Mouse (Mus musculus) adrenal gland, postnatal 4 days (tissue): ENCODE measurements around the gene Rgl2. TPM values are rescaled to one million over a fixed set of nuclear protein-coding genes. Genes with fewer than 3 reads are reported as not detected.
"Not testable (repeated sequence)": the region's sequence is repeated elsewhere in the genome, so short reads cannot be mapped to it uniquely, and the experiment has no call there.

ENCODE experiments used
- DNase-seq, 2 experiments: peaks; one replicate each; pipeline ENCODE4 v3.0.0; 2021 to 2022; ENCODE audit warnings: low spot score in 2 of 2, mixed read lengths in 2 of 2
- total RNA-seq, 2 experiments: library from RNA; stranded (reverse); gene quantifications; 2 replicates each; pipeline ENCODE4 v1.2.3; 2021

The Rgl2 gene
- total RNA-seq, 2 experiments from 2014 or later = 87.9 to 94.5 TPM

GRCm38 (mm10) chr17:33947430-33948089 is 18.2 kb downstream of the Rgl2 start:
- DNase-seq = no peak

- no peak for DNase-seq
Observed at GRCm38 (mm10) chr17:33948090-33948904, 19.0 kb downstream of the Rgl2 start.

GRCm38 (mm10) chr17:33948905-33949537 is 19.7 kb downstream of the Rgl2 start:
- DNase-seq = no peak

- DNase-seq = no peak
Observed at GRCm38 (mm10) chr17:33950131-33950625, 20.8 kb downstream of the Rgl2 start.

- peak; percentile 57 to 70 for DNase-seq
Observed at GRCm38 (mm10) chr17:33951021-33951946, 21.9 kb downstream of the Rgl2 start, which contains the start of gene B3galt4. B3galt4 (minus strand) TSS chr17:33951488.

- not testable (repeated sequence) for DNase-seq
Observed at GRCm38 (mm10) chr17:33952015-33952414, 22.7 kb downstream of the Rgl2 start.

GRCm38 (mm10) chr17:33952879-33953278 is 23.5 kb downstream of the Rgl2 start:
- DNase-seq = no peak

- no peak for DNase-seq
Observed at GRCm38 (mm10) chr17:33953310-33953709, 24.0 kb downstream of the Rgl2 start.

GRCm38 (mm10) chr17:33953961-33954565 is 24.7 kb downstream of the Rgl2 start:
- DNase-seq = no peak

GRCm38 (mm10) chr17:33954646-33955554 is 25.6 kb downstream of the Rgl2 start:
- peak in 1 of 2 experiments; percentile 28 for DNase-seq

GRCm38 (mm10) chr17:33955555-33956214 is 26.3 kb downstream of the Rgl2 start, which contains the start of the genes Vps52 and Rps18:
Vps52 (plus strand) TSS chr17:33955812.
Rps18 (minus strand) TSS chr17:33956001.
- peak; percentile 78 to 82 for DNase-seq

- DNase-seq = no peak
Observed at GRCm38 (mm10) chr17:33956336-33956735, 27.0 kb downstream of the Rgl2 start.

GRCm38 (mm10) chr17:33957493-33957892 is 28.1 kb downstream of the Rgl2 start:
- DNase-seq = no peak

GRCm38 (mm10) chr17:33958451-33958850 is 29.1 kb downstream of the Rgl2 start:
- DNase-seq = no peak

- DNase-seq = no peak
Observed at GRCm38 (mm10) chr17:33959135-33959534, 29.8 kb downstream of the Rgl2 start.

GRCm38 (mm10) chr17:33959948-33960347 is 30.6 kb downstream of the Rgl2 start:
- no peak for DNase-seq

- DNase-seq = no peak
Observed at GRCm38 (mm10) chr17:33962876-33963275, 33.5 kb downstream of the Rgl2 start.

GRCm38 (mm10) chr17:33965082-33965845 is 35.9 kb downstream of the Rgl2 start:
- no peak for DNase-seq
